Mouse (Mus musculus) testis, adult 2 months (tissue): Measurements from ENCODE around the gene Fbxo28. TPM values are rescaled to one million over a fixed set of nuclear protein-coding genes. Genes with fewer than 3 reads are reported as not detected.
A peak's percentile ranks its signal among the peaks of the same experiment; 100 is the strongest.

Experiments
- H3K27ac ChIP-seq: fragments of 200-500 bp; 2 replicates; pipeline ENCODE4 v1.5.1; 2012; ENCODE audit warnings: low read depth, low read length; ENCODE audit not compliant: control insufficient read depth, insufficient read depth
- H3K27me3 ChIP-seq: fragments of 200-500 bp; 2 replicates; pipeline ENCODE4 v1.6.1; 2012; ENCODE audit warnings: mild to moderate bottlenecking, low read length, moderate library complexity; ENCODE audit not compliant: control insufficient read depth, insufficient read depth
- H3K36me3 ChIP-seq: fragments of 200-500 bp; 2 replicates; pipeline ENCODE4 v1.6.1; 2012; ENCODE audit warnings: mild to moderate bottlenecking, low read length; ENCODE audit not compliant: control insufficient read depth, insufficient read depth
- H3K4me1 ChIP-seq: fragments of 200-500 bp; 2 replicates; pipeline ENCODE4 v1.6.1; 2012; ENCODE audit warnings: low read length; ENCODE audit not compliant: control insufficient read depth, insufficient read depth
- H3K4me3 ChIP-seq: fragments of 200-500 bp; 2 replicates; pipeline ENCODE4 v1.5.1; 2012; ENCODE audit warnings: low read depth, mild to moderate bottlenecking, low read length, moderate library complexity, mixed read lengths; ENCODE audit not compliant: control insufficient read depth
- CTCF ChIP-seq: fragments of 200-500 bp; IDR thresholded peaks from 2 replicates; pipeline ENCODE4 v1.5.1; 2012; ENCODE audit warnings: low read depth, mild to moderate bottlenecking, inconsistent platforms, low read length, moderate library complexity; ENCODE audit not compliant: control insufficient read depth, insufficient read depth, insufficient replicate concordance
- POLR2A ChIP-seq: fragments of 200-500 bp; IDR thresholded peaks from 2 replicates; pipeline ENCODE4 v1.6.1; 2012; ENCODE audit warnings: low read depth, mild to moderate bottlenecking, inconsistent platforms, low read length, moderate library complexity; ENCODE audit not compliant: control insufficient read depth
- polyA plus RNA-seq: library from polyadenylated mRNA; depleted of rRNA; stranded (reverse); fragments of >200 nt; gene quantifications from 2 replicates; pipeline ENCODE4 v1.2.3, GENCODE M21; 2012

Gene Fbxo28
- polyA plus RNA-seq, 1 experiment: 7.9 TPM

- Histone ChIP-seq H3K27ac (no peak overlapping the region), H3K4me3 (no peak overlapping the region), H3K4me1 (peaks cover 10% of the 10 kb centered on the region), H3K36me3 (no peaks in the 10 kb centered on the region), H3K27me3 (no peaks in the 10 kb centered on the region)
- TF ChIP-seq POLR2A: no peak
- TF ChIP-seq CTCF: no peak
Observed at GRCm38 (mm10) chr1:182284795-182285194, 56.6 kb downstream of the Fbxo28 start.

GRCm38 (mm10) chr1:182283231-182283630 lies 58.2 kb downstream of the Fbxo28 start:
- no peaks in the 10 kb centered on the region for H3K36me3 ChIP-seq
- peaks cover 10% of the 10 kb centered on the region for H3K4me1 ChIP-seq
- TF ChIP-seq POLR2A (no peak), CTCF (no peak)
- H3K27me3 ChIP-seq: no peaks in the 10 kb centered on the region
- H3K4me3 ChIP-seq: no peak overlapping the region
- H3K27ac ChIP-seq: no peak overlapping the region

- TF ChIP-seq CTCF: no peak
- TF ChIP-seq POLR2A: peak; percentile 83
- Histone ChIP-seq H3K4me1 (peaks cover 10% of the 10 kb centered on the region), H3K4me3 (peak within 1 kb of the TSS; percentile 90)
Observed at GRCm38 (mm10) chr1:182282091-182283075, 59.0 kb downstream of the Fbxo28 start, which contains the start of gene Degs1. Gene Degs1, minus strand, starts transcription at chr1:182282804.

GRCm38 (mm10) chr1:182281251-182281711 lies 60.1 kb downstream of the Fbxo28 start:
- TF ChIP-seq CTCF: no peak
- no peak for TF ChIP-seq POLR2A
- Histone ChIP-seq H3K27ac (no peak overlapping the region), H3K4me3 (no peak overlapping the region), H3K27me3 (no peaks in the 10 kb centered on the region), H3K4me1 (peaks cover 10% of the 10 kb centered on the region), H3K36me3 (peaks cover 2% of the 10 kb centered on the region)

More at GRCm38 (mm10) chr1:182282091-182283075, 59.0 kb downstream of the Fbxo28 start, which contains the start of gene Degs1:
- Histone ChIP-seq H3K27me3 (no peaks in the 10 kb centered on the region), H3K27ac (peak within 1 kb of the TSS; percentile 74), H3K36me3 (no peaks in the 10 kb centered on the region)

- peaks cover 2% of the 10 kb centered on the region for H3K36me3 ChIP-seq
- peaks cover 10% of the 10 kb centered on the region for H3K4me1 ChIP-seq
- H3K4me3 ChIP-seq: no peak overlapping the region
- no peak overlapping the region for H3K27ac ChIP-seq
- no peak for TF ChIP-seq POLR2A
- TF ChIP-seq CTCF: no peak
- H3K27me3 ChIP-seq: no peaks in the 10 kb centered on the region
Observed at GRCm38 (mm10) chr1:182280577-182280976, 60.9 kb downstream of the Fbxo28 start.

GRCm38 (mm10) chr1:182280046-182280445 lies 61.4 kb downstream of the Fbxo28 start:
- Histone ChIP-seq H3K4me3 (no peak overlapping the region), H3K4me1 (peaks cover 10% of the 10 kb centered on the region), H3K27ac (no peak overlapping the region), H3K27me3 (no peaks in the 10 kb centered on the region), H3K36me3 (peaks cover 2% of the 10 kb centered on the region)
- TF ChIP-seq CTCF: no peak
- TF ChIP-seq POLR2A: no peak

GRCm38 (mm10) chr1:182279436-182279835 lies 62.0 kb downstream of the Fbxo28 start:
- Histone ChIP-seq H3K27ac (no peak overlapping the region), H3K4me1 (peaks cover 10% of the 10 kb centered on the region), H3K27me3 (no peaks in the 10 kb centered on the region), H3K36me3 (peaks cover 2% of the 10 kb centered on the region), H3K4me3 (no peak overlapping the region)
- no peak for TF ChIP-seq CTCF
- TF ChIP-seq POLR2A: no peak
